Mouse (Mus musculus) bone marrow, adult 2 months (tissue): ENCODE measurements at regions not wholly inside any gene's neighbourhood (a gene's known extent, or its start where the extent isn't known, plus 50 kb on each side); places are given as distances from the start of the nearest gene placed in this dataset.

ENCODE experiments used
- CTCF ChIP-seq: fragments of 200-500 bp; IDR thresholded peaks from 2 replicates; pipeline ENCODE4 v1.5.1; 2011; ENCODE audit warnings: low read length, control low read depth; ENCODE audit not compliant: control insufficient read depth, insufficient read depth
- POLR2A ChIP-seq: fragments of 200-500 bp; IDR thresholded peaks from 2 replicates; pipeline ENCODE4 v1.6.1; 2011; ENCODE audit warnings: low read depth, mild to moderate bottlenecking, control low read depth, low read length, borderline replicate concordance; ENCODE audit not compliant: control insufficient read depth

GRCm38 (mm10) chr13:83884766-83885543 is 337.1 kb upstream of the Tmem161b start:
- TF ChIP-seq POLR2A = no peak
- no peak for TF ChIP-seq CTCF
